Mouse (Mus musculus) cerebellum, adult (tissue): Measurements from ENCODE around the gene Brca1.
"Not testable (repeated sequence)": the region's sequence is repeated elsewhere in the genome, so short reads cannot be mapped to it uniquely, and the experiment has no call there.

ENCODE experiments used
- ATAC-seq: cut with Nextera tagmentation; 2 replicates; pipeline ENCODE4 v1.9.2; 2017; ENCODE audit warnings: mild to moderate bottlenecking, moderate library complexity, mixed read lengths; ENCODE audit not compliant: insufficient number of reproducible peaks, low FRiP score, low TSS enrichment

Brca1 gene

GRCm38 (mm10) chr11:101544132-101544531 lies 7.6 kb downstream of the Brca1 start:
- no peak for ATAC-seq

- no peak for ATAC-seq
Measured at GRCm38 (mm10) chr11:101543533-101543932, 8.2 kb downstream of the Brca1 start.

GRCm38 (mm10) chr11:101526686-101527085 lies 25.1 kb downstream of the Brca1 start:
- no peak for ATAC-seq

- no peak for ATAC-seq
Measured at GRCm38 (mm10) chr11:101525936-101526595, 25.7 kb downstream of the Brca1 start.

- no peak for ATAC-seq
Measured at GRCm38 (mm10) chr11:101525056-101525455, 26.7 kb downstream of the Brca1 start.

- no peak for ATAC-seq
Measured at GRCm38 (mm10) chr11:101524446-101524845, 27.3 kb downstream of the Brca1 start.

- no peak for ATAC-seq
Measured at GRCm38 (mm10) chr11:101519364-101519763, 32.4 kb downstream of the Brca1 start.

- ATAC-seq, result no peak
Measured at GRCm38 (mm10) chr11:101518937-101519336, 32.8 kb downstream of the Brca1 start.

- no peak for ATAC-seq
Measured at GRCm38 (mm10) chr11:101507090-101507489, 44.7 kb downstream of the Brca1 start.

- ATAC-seq, result no peak
Measured at GRCm38 (mm10) chr11:101506269-101506780, 45.4 kb downstream of the Brca1 start.

- no peak for ATAC-seq
Measured at GRCm38 (mm10) chr11:101486126-101486525, 65.6 kb downstream of the Brca1 start.

- ATAC-seq, result no peak
Measured at GRCm38 (mm10) chr11:101485509-101486028, 66.2 kb downstream of the Brca1 start.

- no peak for ATAC-seq
Measured at GRCm38 (mm10) chr11:101484814-101485213, 66.9 kb downstream of the Brca1 start.

- no peak for ATAC-seq
Measured at GRCm38 (mm10) chr11:101484245-101484644, 67.5 kb downstream of the Brca1 start.

- ATAC-seq, result no peak
Measured at GRCm38 (mm10) chr11:101483804-101484203, 68.0 kb downstream of the Brca1 start.

GRCm38 (mm10) chr11:101480912-101481311 lies 70.8 kb downstream of the Brca1 start:
- ATAC-seq, result no peak

GRCm38 (mm10) chr11:101479171-101479635 lies 72.6 kb downstream of the Brca1 start:
- ATAC-seq, result no peak

GRCm38 (mm10) chr11:101477552-101478211 lies 74.1 kb downstream of the Brca1 start:
- ATAC-seq, result no peak

- ATAC-seq, result no peak
Measured at GRCm38 (mm10) chr11:101477194-101477551, 74.6 kb downstream of the Brca1 start.

- not testable (repeated sequence) for ATAC-seq
Measured at GRCm38 (mm10) chr11:101476361-101476760, 75.4 kb downstream of the Brca1 start.

- no peak for ATAC-seq
Measured at GRCm38 (mm10) chr11:101474298-101474697, 77.5 kb downstream of the Brca1 start.
